Mouse (Mus musculus) layer of hippocampus, postnatal 14 days (tissue): ENCODE measurements around the gene Ocm. TPM values are rescaled to one million over a fixed set of nuclear protein-coding genes. Genes with fewer than 3 reads are reported as not detected.

ENCODE experiments used
- total RNA-seq, 2 experiments: library from RNA; stranded (reverse); gene quantifications; 2 replicates each; pipeline ENCODE4 v1.2.3; 2021

Ocm gene
- total RNA-seq, 2 experiments from 2014 or later: not detected

Other genes starting within 250 kb of the Ocm start
- 10 to 100 TPM; 40.5 to 41.8 TPM for gene Eif2ak1, start 208.9 kb downstream of the Ocm start, total RNA-seq
- under 1 TPM; 0.18 to 0.43 TPM for gene Ankrd61, start 129.0 kb downstream of the Ocm start, total RNA-seq
- 10 to 100 TPM; 30.3 to 39.7 TPM for gene Aimp2, start 116.8 kb downstream of the Ocm start, total RNA-seq
- gene Pms2, start 116.7 kb downstream of the Ocm start, total RNA-seq: 10 to 100 TPM; 19.0 to 21.9 TPM
- 1 to 10 TPM; 1.5 to 1.9 TPM for gene Gm42421, start 98.5 kb downstream of the Ocm start, total RNA-seq
- 1 to 10 TPM; 3.0 to 5.4 TPM for gene Rsph10b, start 93.6 kb downstream of the Ocm start, total RNA-seq
- gene Ccz1, start 11.8 kb downstream of the Ocm start, total RNA-seq: 10 to 100 TPM; 41.2 to 44.7 TPM
- gene Lmtk2, start 73.8 kb upstream of the Ocm start, total RNA-seq: 10 to 100 TPM; 84.9 to 88.4 TPM
- gene Bhlha15, start 163.6 kb upstream of the Ocm start, total RNA-seq: under 1 TPM in 1 of 2 experiments, not detected in 1; 0.45 TPM
- gene Tecpr1, start 196.9 kb upstream of the Ocm start, total RNA-seq: 100 to 1,000 TPM in 1 of 2 experiments, 10 to 100 TPM in 1; 94.5 to 104 TPM
- gene Bri3, start 217.8 kb upstream of the Ocm start, total RNA-seq: 10 to 100 TPM; 57.5 to 62.3 TPM